Mouse (Mus musculus): ENCODE measurements around the gene Mmel1.

Mmel1 gene

DNA sequence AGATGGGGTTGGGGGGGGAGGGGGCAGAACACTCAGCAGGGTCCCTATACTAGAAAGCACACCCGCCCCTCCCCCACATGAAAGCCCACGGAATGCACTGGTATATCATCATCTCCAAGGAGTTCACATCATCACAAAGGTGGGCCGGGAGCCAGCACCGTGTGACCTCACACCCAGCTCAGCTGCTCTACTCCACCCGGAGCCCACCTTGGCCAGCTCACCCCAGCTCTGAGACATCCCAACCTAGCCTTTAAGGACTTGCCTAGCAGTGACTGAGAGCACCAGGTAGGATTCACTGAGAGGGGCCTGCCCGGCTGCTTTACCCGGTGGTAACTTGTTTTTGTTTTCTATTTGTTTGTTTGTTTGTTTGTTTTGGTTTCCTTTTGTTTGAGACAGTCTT, at the start of gene Mmel1:
TSS of gene Mmel1 (plus strand) at position 146 of the 400 bp plus-strand sequence.
- in situ Hi-C loops (cut with MseI, MboI) = no loop called here

- in situ Hi-C loops (cut with MseI, MboI) = loop anchor here in 1 of 2 experiments (10.0 kb wide), 1 partner anchor 501 kb away; no protein-coding TSS in a partner anchor
Measured at GRCm38 (mm10) chr4:154825662-154826061, 43.7 kb upstream of the Mmel1 start.

DNA sequence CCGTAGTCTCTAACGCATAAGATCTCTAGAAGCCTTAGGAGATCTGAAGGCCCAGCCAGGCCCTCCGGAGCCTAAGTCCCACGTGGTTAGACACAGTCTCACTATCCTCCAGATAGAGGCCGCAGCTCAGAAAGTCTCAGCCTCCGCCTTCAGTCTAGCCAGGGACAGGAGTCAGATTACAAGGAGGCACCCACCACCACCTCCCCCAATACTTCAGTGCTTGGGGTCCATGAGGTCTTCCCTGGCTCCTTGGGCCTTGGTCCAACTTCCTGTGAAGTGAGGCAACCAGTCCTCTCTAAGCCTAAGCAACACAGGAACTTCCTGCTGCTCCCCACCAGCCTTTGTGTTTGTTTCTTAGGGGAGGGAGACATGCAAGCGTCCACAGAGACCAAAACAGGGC, 43.2 kb upstream of the Mmel1 start:
- in situ Hi-C loops (cut with MseI, MboI) = loop anchor here in 1 of 2 experiments (10.0 kb wide), 1 partner anchor 501 kb away; no protein-coding TSS in a partner anchor

DNA sequence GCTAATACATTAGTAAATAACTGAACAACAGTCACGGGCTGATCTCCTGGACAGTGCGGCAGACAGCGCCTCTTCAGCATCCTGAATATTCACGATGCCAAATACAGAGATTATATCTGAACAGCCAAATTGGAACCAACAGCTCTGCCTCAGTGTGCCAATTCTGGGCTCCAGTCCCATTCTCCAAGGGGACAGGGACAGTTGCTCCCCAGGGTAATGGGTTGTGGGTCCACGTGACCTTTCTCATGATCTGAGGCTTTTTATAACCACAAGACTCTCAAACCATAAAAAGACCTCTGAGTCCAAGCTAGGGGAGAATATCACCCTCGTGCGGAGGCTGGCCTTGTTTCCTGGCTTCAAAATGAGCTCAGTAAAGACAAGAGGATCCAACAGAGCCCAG, 42.2 kb upstream of the Mmel1 start:
- in situ Hi-C loops (cut with MseI, MboI) = loop anchor here in 1 of 2 experiments (10.0 kb wide), 1 partner anchor 502 kb away; no protein-coding TSS in a partner anchor

DNA sequence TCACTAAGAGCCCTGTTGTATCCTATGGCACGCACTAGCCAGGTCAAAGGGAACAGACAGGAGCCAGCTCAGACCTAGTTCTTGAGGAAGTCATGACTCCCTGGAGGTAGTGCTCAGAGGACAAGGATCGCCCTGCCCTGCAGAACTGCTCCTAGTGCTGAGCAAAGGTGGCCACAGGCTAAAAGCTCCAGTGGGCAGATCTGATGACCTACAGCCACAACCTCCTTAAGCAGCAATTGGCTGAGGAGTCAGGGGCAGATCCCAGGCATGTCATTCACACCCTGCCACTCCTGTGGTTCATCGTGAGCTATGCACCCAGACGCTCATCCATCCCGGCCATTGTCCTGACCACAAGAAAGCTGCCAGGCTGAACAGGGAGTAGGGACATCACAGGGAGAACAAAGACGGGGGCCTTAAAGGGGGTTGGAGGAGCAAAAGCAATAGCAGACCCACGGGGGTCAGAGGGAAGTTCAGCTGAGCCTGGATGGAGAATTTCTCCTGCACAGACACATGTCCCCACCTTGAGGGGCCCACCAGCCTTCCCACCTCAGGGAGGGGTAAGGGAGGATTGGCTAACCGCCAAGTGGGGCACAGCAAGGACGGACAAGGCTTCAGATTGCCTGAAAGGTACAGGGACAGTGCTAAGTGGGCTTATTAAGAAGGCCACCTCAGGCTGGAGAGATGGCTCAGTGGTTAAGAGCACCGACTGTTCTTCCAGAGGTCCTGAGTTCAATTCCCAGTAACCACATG, 41.3 kb upstream of the Mmel1 start:
- in situ Hi-C loops (cut with MseI, MboI) = loop anchor here in 1 of 2 experiments (10.0 kb wide), 1 partner anchor 503 kb away; no protein-coding TSS in a partner anchor

- in situ Hi-C loops (cut with MseI, MboI) = no loop called here
Measured at GRCm38 (mm10) chr4:154831915-154832573, 37.3 kb upstream of the Mmel1 start.

DNA sequence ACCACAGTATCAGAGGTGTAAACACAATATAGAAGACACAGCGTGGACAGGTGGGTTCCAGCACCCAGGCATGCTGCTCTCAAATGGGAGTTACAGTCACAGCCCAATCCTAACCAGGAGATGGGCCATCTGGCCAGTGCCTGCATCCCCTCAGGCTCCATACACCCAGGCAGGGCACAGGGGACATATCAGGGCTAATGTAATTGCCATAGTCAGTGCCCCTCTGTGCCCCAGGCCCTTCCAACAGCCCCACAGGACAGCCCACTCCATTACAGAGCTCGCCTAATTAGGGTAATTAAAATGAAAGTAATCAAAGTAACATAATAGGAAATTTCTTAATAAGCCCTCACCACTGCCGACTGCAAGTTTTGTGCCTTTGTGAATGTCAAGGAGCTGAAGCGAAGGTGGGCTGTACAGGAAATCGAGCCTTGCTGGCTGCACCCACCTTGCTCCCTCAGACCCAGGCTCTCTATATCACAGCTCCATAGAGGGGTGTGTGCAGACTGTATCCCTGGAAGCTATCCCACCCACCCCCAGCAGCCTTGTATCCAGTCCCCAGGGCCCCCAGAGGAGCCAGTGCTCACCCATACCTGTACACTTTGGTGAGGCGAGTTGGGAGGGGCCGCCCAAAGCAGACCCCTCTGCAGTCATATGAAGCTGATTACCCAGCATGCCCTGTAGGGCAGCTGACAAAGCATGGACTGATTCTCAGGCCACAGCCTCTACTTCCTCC, 33.0 kb upstream of the Mmel1 start:
- in situ Hi-C loops (cut with MseI, MboI) = no loop called here

DNA sequence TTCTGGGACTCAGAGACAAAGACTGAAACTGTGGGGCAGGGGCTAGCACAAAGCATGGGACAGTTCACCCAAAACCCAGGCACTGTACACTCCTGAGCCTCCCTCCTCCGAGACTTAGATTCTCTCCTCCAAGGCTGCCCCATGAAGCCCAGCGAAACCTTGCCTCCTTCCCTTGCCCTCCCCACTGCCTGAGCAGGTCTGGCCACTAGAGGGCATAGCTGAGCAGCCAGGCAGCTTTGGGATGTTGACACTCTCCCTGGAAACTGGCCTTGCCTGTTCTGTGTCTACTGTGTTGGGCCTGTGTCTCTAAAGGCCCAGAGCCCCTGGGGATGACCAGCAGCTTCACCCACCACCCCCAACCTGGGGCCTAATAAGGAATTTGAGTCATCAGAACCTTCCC, 32.2 kb upstream of the Mmel1 start, which contains the start of gene Ttc34:
TSS of gene Ttc34 (plus strand) at position 290 of the 400 bp plus-strand sequence.
- in situ Hi-C loops (cut with MseI, MboI) = no loop called here

- in situ Hi-C loops (cut with MseI, MboI) = no loop called here
Measured at GRCm38 (mm10) chr4:154838741-154839140, 30.6 kb upstream of the Mmel1 start.

DNA sequence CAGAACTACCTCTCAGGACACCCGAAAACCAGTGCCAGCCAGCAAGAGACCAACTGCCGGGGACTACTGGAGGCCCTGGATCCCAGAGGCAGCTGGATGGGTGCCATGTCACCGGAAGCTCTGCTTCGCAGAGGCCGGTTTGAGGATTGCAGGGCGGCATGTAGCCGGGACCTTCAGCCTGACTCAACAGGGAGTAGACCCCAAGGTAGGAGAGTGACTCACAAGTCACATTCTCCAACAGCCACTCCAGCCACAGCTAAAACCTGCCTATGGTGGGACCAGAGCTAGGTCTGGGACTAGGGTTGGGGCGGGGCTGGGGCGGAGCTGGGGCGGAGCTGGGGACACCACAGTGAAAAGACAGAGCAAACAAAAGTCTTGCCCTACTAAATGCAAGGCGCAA, 30.0 kb upstream of the Mmel1 start:
- in situ Hi-C loops (cut with MseI, MboI) = no loop called here

DNA sequence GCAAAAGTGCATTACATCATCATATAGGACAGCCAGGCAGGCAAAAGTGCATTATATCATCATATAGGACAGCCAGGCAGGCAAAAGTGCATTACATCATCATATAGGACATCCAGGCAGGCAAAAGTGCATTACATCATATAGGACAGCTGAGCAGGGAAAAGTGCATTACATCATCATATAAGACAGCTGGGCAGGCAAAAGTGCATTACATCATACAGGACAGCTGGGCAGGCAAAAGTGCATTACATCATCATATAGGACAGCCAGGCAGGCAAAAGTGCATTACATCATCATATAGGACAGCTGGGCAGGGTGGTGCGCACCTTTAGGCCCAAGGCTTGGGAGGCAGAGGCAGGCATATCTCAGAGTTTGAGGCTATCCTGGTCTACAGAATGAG, 16.7 kb upstream of the Mmel1 start:
- in situ Hi-C loops (cut with MseI, MboI) = no loop called here

GRCm38 (mm10) chr4:154853881-154854280, 15.5 kb upstream of the Mmel1 start:
- in situ Hi-C loops (cut with MseI, MboI) = no loop called here

DNA sequence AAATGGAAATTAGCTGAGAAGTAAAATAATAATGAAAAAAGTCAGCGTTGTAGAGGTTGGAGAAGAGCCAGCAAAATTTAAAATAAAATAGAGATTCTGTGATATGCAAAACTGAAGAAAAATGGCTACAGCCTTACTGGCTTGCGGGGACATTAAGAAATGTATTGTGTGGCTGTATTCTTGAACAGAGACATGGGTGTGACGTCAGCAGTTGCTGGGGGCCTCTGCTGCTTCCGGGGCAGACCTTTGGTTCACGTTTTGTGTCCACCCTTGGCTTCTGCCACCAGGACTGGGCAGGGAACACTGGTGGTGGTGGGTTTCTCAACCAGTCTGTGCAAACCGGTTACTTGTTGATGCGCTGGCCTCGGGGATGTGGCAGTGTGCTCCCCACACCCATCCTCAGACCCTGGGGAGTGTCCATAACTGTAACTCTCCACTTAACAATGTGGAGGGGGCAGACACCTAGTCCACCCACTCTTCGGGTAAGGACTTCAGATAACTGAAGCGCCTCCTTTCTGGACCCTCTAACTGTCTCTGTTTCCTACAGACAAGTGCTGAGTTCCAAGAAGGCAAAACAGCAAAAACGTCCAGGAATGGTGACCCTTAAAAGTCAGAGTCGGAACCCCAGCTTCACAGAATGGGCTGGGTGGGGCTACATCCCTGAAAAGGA, 14.6 kb upstream of the Mmel1 start:
- in situ Hi-C loops (cut with MseI, MboI) = no loop called here

GRCm38 (mm10) chr4:154855721-154856479, 13.5 kb upstream of the Mmel1 start:
- in situ Hi-C loops (cut with MseI, MboI) = no loop called here

DNA sequence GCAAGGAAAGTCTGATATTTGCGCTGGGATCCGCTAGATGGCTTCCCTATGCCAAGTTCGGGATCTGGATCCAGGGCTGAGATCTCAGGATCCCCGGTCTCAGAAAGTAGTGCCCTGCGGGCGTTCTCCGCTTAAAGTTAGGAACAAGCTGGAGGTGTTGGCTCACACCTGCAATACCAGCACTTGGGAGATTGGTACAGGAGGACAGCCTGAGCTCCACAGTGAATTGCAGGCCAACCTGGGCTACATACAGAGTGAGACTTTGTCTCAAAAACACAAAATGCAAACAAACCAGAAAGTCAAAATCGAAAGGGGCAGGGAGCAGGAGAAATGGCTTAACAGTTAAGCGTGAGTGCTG, 12.9 kb upstream of the Mmel1 start:
- in situ Hi-C loops (cut with MseI, MboI) = no loop called here

GRCm38 (mm10) chr4:154856882-154857281, 12.5 kb upstream of the Mmel1 start:
- in situ Hi-C loops (cut with MseI, MboI) = no loop called here

DNA sequence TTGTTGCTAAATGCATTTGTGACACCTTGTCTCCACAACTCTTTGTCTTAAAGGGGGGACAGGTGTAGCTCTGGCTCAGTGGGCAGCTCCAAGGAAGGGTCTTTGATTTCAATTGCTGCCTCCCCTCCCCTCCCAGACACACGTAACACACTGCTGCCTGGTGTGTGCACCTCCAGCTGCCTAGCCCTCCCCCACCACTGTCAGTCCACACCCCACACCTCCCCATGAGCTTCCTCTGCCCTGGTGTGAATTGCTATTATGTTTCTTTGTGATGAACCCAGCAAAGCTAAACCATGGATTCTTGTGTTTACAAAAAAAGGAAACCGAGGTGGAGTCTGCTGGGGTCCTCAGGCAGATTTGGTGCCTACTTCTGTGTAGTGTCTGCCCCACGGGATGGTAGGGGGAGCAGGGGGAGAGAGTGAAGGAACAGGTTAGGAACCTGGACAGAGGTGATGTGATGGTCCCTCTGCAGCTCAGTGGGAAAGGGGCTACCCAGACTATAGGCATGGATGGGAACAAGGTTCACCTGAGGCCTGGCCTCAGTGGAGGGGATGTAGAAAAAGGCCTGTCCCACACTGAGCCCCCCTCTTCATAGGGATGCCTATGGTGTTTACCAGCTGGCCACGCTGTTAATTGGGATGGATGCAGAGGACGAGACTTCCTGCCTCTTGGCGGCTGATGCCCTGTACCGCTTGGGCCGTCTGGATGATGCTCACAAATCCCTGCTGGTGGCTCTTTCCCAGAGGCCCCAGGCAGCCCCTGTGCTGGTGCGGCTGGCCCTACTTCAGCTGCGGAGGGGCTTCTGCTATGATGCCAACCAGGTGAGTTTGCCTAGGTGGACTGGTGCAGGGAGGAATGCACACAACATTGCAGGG, 11.8 kb upstream of the Mmel1 start:
- in situ Hi-C loops (cut with MseI, MboI) = no loop called here

- in situ Hi-C loops (cut with MseI, MboI) = no loop called here
Measured at GRCm38 (mm10) chr4:154858601-154859000, 10.8 kb upstream of the Mmel1 start.

DNA sequence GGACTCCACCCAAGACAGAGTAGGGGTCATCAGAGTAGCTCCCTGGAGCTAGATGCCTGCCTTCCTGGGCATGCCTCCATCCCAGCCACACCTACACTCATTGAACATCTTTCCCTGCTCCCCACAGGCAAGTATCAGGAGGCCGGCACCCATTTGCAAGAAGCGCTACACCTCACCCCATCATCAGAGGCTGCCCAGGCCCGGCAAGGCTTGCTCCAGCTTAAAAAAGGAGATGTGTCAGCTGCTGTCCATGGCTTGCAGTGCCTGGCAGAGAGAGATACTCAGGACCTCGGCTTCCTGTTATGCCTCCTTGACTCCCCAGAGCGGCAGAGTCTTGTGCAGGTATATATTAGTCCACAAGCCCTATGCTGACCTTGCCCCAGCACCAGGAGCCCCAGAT, 7.4 kb upstream of the Mmel1 start:
- in situ Hi-C loops (cut with MseI, MboI) = no loop called here

GRCm38 (mm10) chr4:154863436-154863935, 5.9 kb upstream of the Mmel1 start:
- in situ Hi-C loops (cut with MseI, MboI) = no loop called here

Data from mouse trophoblast stem cell (cell line).